Mouse (Mus musculus): ENCODE data around the gene Nr5a2.

Nr5a2 gene

DNA sequence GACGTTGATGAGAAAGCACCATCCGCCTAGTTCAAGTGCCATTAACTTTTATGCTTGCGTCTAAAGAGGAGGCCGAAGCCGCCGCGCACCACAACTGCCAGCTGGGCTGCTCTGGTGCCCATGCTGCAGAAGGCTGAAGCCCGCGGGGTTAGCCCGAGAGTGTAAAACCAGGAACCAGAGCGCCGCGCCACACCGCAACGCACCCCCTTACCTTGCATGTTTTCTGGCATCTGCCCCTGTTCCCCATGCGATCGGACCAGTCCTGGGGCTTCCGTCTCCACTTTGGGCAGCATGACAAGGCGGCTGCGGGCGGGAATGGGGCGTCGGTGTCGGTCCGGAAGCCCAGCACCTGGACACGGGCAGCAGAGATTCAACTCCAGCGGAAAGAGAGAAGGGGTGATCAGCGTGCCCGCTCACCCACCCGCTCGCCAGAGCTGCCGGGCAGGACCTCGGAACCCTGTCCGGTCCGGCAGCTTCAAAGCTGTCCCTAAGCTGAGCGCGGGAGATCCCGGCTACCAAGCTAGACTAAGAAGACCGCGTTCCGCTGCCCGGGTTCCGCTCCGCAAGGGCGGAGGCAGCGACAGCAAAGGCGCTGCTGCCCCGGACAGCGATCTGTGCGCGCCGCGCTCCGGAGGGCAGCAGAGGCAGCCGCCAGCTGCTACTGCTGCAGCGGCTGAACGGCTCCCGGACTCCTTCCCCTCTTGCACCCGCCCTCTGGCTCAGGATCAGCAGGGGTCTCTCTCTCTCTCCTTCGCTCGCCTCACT lies 11.6 kb downstream of the Nr5a2 start:
- DNase-seq, result peak; percentile 61 to 78

DNA sequence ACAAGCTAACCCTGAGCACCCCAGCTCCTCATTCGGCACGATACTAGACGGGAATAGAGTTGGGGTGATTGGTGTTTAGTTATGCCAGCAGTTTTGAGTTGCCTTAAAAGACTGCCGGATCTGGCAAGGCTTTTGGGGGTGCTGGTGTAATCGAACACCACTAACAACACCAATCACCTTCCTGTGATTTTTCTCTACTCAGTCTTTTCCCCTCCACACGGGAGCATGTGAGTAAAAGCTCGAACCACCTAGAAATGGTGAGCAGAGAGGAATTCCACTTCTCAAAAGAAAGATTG lies 12.2 kb downstream of the Nr5a2 start:
- DNase-seq, result no peak

DNA sequence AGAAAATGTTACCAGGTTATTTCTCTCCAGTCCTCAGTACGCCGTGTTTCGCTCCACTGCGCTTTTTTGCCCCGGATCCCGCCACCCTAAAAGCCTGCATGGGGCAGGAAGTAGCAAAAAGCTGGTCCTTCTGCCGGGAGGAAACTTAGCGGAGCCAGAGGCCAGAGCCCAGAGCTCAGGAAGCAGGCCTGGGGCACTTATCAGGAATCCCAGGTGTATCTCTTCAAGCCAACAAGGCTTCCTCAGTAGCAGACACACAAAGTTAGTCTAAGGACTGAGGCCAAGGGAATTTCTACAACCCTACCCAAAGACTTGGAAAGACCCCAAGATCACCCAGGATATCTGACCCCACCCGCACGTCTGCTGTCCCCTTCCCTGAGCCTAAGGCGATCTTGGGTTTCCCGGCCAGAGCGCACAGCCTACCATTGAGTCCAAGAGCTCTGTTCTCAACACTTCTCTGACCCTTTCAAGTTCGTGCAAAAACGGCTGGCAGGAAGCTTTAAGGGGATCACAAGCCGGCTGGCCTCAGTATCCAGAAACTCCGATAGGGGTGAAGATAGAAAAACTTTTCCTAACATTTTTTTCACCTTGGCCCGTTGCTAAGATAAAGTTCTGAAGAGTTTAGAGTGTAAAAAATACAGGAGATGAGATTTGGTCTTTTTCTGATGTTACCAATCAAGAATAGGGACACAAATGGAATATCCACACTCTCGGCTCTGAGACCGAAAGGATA lies 12.7 kb downstream of the Nr5a2 start:
- no peak for DNase-seq

DNA sequence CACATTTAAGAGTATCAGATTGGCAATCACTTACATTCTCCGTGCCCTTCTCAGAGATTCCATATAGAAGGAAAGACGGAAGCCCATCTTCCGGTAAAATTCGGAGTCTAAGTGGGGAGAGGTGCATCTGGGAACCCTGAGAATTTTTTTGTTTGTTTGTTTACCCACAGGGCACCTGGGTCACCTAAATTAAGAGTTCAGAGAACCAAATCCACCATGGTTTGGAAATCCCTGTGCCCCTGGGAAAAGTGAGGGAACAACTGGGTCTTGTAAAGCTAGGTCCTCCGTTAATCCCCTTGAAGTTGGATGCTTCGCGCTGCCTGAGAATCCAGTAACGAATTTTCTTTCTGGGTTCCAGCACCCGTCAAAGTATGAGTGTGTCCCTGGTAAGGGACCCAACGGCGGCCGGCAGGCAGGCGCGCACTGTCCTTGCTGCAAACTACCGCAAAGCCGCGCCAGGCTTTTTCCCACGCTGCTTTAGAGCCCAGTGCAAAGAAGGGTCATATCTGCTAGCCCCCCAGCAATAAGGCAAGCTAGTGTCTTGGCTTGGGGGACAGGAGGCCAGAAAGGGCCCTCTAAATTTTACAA lies 13.3 kb downstream of the Nr5a2 start:
- DNase-seq, result no peak

DNA sequence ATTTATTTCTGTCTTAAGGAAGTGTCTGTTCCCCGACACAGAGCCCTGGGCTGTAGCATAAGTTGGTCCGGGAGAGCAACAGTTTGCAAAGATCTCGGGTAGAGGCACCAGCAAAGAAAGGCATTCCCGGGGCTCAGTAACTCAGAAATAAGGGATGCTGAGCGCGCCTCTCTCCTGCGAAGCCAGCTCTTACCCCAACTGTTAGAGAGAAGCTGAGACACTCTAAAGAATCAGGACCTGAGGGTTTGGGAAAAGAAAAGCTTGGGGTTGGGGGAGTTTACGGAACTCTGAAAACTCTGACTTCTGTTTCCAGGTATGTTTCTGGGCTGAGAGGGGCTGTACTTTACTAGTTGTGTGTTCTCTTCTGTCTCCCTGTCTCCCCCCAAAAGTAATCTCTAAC lies 13.8 kb downstream of the Nr5a2 start:
- DNase-seq, result no peak

GRCm38 (mm10) chr1:136945876-136946275 lies 14.4 kb downstream of the Nr5a2 start:
- DNase-seq, result no peak

GRCm38 (mm10) chr1:136945426-136945825 lies 14.8 kb downstream of the Nr5a2 start:
- DNase-seq, result no peak

DNA sequence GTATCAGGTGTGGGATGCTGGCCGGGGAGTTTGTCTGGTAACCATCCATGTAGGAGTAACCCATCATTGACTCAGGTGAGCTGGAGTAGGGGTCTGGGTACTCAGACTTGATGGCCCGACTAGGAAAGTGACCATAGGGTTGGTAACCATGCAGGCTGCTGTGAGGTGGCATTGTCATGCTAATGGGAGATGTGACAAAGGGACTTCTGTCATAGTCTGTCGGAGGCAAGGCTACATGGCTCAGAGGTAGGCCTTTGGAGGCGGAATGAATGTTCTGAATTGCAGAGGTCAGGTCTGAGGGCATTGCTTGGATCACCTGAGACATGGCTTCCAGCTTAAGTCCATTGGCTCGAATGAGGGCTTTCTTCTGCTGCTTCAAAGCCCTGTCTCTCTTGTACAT lies 19.6 kb downstream of the Nr5a2 start:
- no peak for DNase-seq

DNA sequence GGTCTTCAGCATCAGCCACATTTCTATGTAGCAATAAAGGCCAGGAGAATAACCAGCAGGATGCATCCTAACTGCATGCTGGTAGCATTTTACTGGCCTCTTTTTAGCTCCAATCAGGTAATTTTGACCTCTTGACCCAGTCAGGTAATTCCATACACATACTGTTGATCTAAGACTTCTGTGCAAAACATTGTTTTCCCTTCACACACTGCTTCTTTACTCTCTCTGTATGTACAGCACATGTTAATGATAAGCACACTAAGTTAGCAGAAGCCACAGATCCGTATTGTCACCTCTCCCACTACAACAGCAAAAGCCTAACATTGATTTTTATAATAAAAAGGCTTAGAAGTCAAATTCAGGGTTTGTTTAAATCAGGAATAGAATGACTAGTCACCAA lies 21.0 kb downstream of the Nr5a2 start:
- DNase-seq, result no peak

- DNase-seq, result no peak
Observed at GRCm38 (mm10) chr1:136935960-136936324, 24.3 kb downstream of the Nr5a2 start.

GRCm38 (mm10) chr1:136935316-136935959 lies 24.8 kb downstream of the Nr5a2 start:
- no peak for DNase-seq

GRCm38 (mm10) chr1:136934051-136934450 lies 26.2 kb downstream of the Nr5a2 start:
- DNase-seq, result no peak

- no peak for DNase-seq
Observed at GRCm38 (mm10) chr1:136931026-136931425, 29.2 kb downstream of the Nr5a2 start.

DNA sequence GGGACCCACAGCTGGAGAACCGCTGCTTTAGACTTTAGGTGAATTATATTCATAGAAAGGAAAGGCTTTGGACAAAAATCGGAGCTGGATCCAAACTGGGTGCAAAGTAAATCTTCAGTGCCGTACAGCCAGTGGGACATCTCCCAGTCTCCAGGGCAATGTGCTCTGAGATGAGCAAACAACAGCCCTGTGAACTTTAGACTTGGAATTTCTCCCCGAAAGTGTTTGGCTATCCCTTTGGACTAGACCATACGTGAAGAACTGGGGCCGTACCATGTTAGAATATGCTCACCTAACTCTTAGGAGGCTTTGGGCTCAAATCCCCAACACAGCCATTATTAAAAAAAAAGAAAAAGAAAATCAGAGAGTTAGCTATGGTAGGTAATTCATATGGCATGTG lies 30.5 kb downstream of the Nr5a2 start:
- DNase-seq, result no peak

DNA sequence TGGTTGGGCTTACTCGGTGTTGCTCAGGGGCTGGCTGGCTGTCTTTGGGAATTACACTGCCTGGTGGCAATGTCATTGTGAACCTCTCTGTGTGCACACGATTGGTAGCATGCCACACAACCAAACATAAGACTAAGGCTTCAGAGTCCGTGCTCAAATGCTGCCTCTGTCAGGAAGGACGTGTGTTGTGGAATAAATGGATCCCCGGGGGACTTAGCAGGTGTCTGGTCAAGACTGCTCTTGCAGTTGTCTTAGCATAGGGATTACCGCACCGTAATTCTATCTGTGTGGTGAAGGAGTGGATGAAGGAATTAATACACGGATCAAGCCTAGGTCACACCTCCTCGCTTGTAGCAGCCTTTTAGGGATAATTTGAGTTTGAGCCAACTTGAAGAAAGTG lies 32.8 kb downstream of the Nr5a2 start:
- no peak for DNase-seq

DNA sequence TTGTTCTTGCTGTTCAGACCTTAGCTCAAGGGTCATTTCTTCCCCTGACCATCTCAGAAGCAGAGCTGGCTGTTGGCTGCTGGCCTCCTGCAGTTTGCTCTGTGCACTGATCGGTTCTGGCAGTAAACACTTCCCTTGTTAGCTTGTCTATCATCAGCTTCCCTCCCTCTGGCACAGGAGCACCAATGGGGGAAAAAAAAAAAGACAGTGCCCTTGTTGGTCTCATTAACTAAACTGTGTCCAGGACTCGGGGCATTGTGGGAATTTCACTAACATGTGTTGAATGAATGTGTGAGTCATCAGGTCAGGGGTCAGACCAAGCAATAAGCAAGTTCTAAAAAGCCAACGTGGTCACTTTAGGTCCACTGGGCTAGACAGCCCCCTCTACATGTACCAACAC lies 34.2 kb downstream of the Nr5a2 start:
- DNase-seq, result no peak

DNA sequence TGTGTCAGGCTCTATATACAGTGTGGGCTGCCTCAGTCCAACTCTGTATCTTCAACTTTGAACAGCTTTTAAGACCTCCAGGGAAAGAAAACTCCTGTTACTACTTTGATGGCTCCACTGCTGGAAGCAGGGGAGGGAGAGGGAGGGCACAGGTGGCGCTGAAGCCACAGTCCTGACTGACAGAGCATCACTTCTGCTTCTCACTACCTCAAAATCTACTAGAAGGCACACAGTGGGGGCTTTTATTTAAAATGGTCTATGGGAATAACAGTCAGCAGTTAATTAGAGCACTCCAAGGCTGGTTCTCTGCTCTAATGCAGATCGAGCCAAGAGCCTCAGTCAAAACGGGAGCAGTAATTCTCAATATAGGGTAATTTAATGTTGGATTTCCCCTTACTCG lies 40.2 kb downstream of the Nr5a2 start:
- no peak for DNase-seq

DNA sequence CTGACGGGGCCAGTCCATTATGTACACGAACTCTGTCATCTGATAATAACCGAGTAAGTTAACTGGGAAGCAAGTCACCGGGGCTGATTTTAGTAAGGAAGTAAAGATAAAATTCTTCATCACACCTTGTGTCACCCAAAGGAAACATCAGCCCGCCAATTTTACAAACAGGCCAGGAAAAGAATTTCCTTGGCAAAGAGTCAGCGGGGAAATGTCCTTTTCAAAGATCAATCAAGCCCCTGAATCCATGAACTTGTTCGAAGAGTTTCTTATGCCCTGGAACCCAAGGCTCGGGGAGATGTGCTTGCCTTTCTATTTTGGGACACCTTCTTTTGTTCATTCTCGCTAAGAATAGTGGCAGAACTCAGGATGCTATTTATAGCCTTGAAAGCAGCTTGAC lies 41.5 kb downstream of the Nr5a2 start:
- no peak for DNase-seq

GRCm38 (mm10) chr1:136915438-136915837 lies 44.8 kb downstream of the Nr5a2 start:
- peak; percentile 34 to 56 for DNase-seq

- DNase-seq, result no peak
Observed at GRCm38 (mm10) chr1:136911996-136912395, 48.3 kb downstream of the Nr5a2 start.

GRCm38 (mm10) chr1:136911594-136911860 lies 48.7 kb downstream of the Nr5a2 start:
- DNase-seq, result no peak

DNA sequence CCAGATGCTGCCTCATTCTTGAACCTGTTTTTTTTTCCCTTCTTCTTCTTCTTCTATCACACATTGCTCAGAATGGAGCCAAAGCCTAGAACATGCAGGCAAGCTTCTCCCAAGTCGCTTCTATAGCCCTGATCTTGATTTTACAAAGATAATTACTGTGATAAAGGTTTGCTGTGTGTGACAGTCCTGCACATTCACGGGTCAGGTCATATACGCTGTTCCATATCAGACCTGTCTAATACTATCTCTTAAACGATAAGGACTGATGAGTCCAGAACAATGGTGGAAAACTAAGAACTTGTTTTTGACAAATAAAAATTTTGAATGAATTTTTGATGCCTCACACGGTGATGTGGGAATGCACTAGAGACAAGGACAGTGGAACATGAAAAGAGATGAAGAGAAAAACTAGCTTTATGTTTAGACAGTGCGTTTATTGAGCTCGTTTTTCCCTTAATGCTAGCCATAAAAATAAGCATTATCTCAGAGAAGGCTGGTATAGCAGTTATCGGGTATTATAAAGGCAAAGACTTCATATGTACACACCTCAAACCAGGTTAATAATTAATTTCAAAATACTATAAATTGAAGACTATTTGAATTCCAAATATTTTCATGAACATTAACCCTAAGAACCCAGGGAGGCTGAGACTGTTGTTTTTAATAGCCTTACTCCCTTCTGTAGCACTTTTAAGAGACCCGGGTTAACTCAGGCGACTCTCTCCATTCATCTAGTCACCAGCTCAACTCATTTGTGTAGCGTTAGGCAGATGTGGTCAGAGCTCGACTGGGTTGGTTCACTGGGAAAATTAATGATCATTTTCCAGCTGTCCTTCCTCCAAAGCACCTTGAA lies 49.3 kb downstream of the Nr5a2 start:
- no peak for DNase-seq

- DNase-seq, result no peak
Observed at GRCm38 (mm10) chr1:136910144-136910543, 50.1 kb downstream of the Nr5a2 start.

All from lung, postnatal 4 days (tissue).